Mouse (Mus musculus) intestine, embryonic 14.5 days (tissue): ENCODE results near the gene Man2a2. TPM values are rescaled to one million over a fixed set of nuclear protein-coding genes. Genes with fewer than 3 reads are reported as not detected.

ENCODE experiments used
- ATAC-seq: fragments of 200-750 bp; cut with Nextera tagmentation; replicated peaks from 2 replicates; pipeline ENCODE4 v1.8.0; 2017; ENCODE audit warnings: low read depth, moderate number of reproducible peaks, moderate TSS enrichment, moderate library complexity; ENCODE audit not compliant: low FRiP score, low TSS enrichment
- DNase-seq: peaks from one replicate; pipeline ENCODE4 v3.0.0-alpha.2; 2018; ENCODE audit warnings: low spot score
- H3K27ac ChIP-seq: fragments of 300-500 bp; sonication (generic); 2 replicates; pipeline ENCODE4 v1.5.1; 2014; ENCODE audit warnings: low read depth, mild to moderate bottlenecking, control low read depth
- H3K27me3 ChIP-seq: fragments of 300-500 bp; sonication (generic); replicated peaks from 2 replicates; pipeline ENCODE4 v1.6.1; 2014; ENCODE audit warnings: low read length, control low read depth; ENCODE audit not compliant: control insufficient read depth, insufficient read depth
- H3K36me3 ChIP-seq: fragments of 300-500 bp; sonication (generic); 2 replicates; pipeline ENCODE4 v1.6.1; 2014; ENCODE audit warnings: low read length, control low read depth; ENCODE audit not compliant: control insufficient read depth, insufficient read depth
- H3K4me1 ChIP-seq: fragments of 300-500 bp; sonication (generic); replicated peaks from 2 replicates; pipeline ENCODE4 v1.6.1; 2014; ENCODE audit warnings: low read length, control low read depth, mixed read lengths; ENCODE audit not compliant: control insufficient read depth, insufficient read depth
- H3K4me2 ChIP-seq: fragments of 300-500 bp; sonication (generic); 2 replicates; pipeline ENCODE4 v1.6.1; 2014; ENCODE audit warnings: low read length
- H3K4me3 ChIP-seq: fragments of 300-500 bp; sonication (generic); 2 replicates; pipeline ENCODE4 v1.5.1; 2014; ENCODE audit warnings: low read depth, low read length, control low read depth, mixed read lengths
- H3K9ac ChIP-seq: fragments of 300-500 bp; sonication (generic); 2 replicates; pipeline ENCODE4 v1.6.1; 2014; ENCODE audit warnings: mild to moderate bottlenecking, low read length
- H3K9me3 ChIP-seq: fragments of 300-500 bp; sonication (generic); 2 replicates; pipeline ENCODE4 v1.6.1; 2016; ENCODE audit warnings: low read length, control low read depth; ENCODE audit not compliant: control insufficient read depth
- WGBS: fragments of 180-500 bp; shearing (Covaris S2); extraction: QIAGEN DNeasy Blood & Tissue Kit; methylation state at CpG from one replicate; pipeline ENCODE4 v1.1.7; 2014; 5-methylcytosine and 5-hydroxymethylcytosine counted together
- polyA plus RNA-seq: library from polyadenylated mRNA; unstranded; fragments of >200 nt; fragmentation: Nextera tagmentation; extraction: Ambion mirVana; gene quantifications from 2 replicates; pipeline ENCODE4 v1.2.1, GENCODE M21; 2014

Man2a2 gene
- polyA plus RNA-seq, 1 experiment from 2014 or later: 17.4 TPM

DNA sequence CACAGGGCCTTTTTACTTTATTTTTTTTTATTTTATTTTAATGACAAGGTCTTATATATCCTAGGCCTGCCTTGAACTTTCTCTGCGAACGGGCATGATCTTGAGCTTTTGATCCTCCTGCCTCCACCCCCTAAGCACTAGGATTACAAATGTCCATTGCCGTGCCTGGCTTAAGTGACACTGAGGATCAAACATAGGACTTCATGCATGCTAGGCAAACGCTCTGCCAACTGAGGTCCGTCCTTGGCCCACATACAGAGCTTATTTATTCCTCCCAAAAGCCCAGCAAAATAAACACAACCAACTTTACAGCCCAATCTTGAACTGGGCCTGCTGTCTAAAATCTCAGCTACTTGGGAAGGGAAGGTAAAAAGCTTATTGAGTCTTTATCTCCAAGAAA, 41.6 kb upstream of the Man2a2 start:
- DNase-seq (no peak), ATAC-seq (no peak)
- Histone ChIP-seq H3K9me3 (no peaks in the 10 kb centered on the region), H3K4me1 (no peaks in the 10 kb centered on the region), H3K27me3 (no peaks in the 10 kb centered on the region), H3K9ac (no peak overlapping the region), H3K27ac (no peak overlapping the region), H3K4me2 (no peak overlapping the region), H3K36me3 (no peaks in the 10 kb centered on the region), H3K4me3 (no peak overlapping the region)
- 71% methylated on average over 5 of the region's 5 CpGs for WGBS

DNA sequence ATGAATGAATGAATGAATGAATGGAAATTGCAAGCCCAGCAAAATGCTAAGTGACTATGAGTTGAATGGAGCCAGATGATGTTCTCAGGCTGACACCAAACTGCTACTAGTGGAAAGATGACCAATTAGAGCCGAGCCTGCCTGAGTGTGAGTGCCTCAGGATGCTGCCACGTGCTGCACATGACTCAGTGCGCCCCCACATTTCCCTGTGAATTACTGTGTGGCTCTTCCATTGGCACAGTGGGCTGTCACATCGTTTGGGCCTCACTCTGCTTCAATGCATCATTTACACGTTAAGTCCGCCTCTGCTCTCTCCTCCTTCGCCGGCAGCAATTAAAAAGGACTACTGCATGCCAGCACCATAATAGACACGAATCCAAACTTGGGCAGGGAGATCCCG, 41.1 kb upstream of the Man2a2 start:
- Histone ChIP-seq H3K27ac (no peak overlapping the region), H3K9me3 (no peaks in the 10 kb centered on the region), H3K27me3 (no peaks in the 10 kb centered on the region), H3K4me3 (no peak overlapping the region), H3K4me1 (no peaks in the 10 kb centered on the region), H3K36me3 (no peaks in the 10 kb centered on the region), H3K9ac (no peak overlapping the region), H3K4me2 (no peak overlapping the region)
- WGBS: 79% methylated on average over 10 of the region's 10 CpGs
- no peak for DNase-seq
- ATAC-seq: no peak

DNA sequence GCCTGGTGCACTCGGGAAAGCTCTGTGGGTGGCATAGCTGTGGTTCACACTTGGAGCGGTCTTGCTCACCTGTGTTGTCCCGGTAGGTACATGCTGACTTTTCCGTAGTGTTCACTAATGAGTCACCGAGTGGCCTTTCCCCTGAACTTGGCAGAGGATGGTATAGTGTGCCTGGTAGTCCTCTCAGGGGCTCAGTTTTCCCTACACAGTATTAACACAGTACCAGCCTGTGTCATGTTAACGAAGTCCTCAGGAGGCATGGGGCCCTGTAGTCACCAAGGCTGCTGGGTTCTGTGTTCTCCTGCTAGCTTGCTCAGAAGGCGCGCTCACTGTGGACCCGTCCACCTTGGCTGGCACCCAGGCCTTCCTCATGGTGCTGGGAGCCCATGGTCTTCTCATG, 39.2 kb upstream of the Man2a2 start:
- Histone ChIP-seq H3K9ac (no peak overlapping the region), H3K36me3 (no peaks in the 10 kb centered on the region), H3K4me2 (no peak overlapping the region), H3K27ac (no peak overlapping the region), H3K9me3 (no peaks in the 10 kb centered on the region), H3K4me1 (no peaks in the 10 kb centered on the region), H3K4me3 (no peak overlapping the region), H3K27me3 (no peaks in the 10 kb centered on the region)
- WGBS: 83% methylated on average over 9 of the region's 9 CpGs
- DNase-seq: no peak
- ATAC-seq: no peak

DNA sequence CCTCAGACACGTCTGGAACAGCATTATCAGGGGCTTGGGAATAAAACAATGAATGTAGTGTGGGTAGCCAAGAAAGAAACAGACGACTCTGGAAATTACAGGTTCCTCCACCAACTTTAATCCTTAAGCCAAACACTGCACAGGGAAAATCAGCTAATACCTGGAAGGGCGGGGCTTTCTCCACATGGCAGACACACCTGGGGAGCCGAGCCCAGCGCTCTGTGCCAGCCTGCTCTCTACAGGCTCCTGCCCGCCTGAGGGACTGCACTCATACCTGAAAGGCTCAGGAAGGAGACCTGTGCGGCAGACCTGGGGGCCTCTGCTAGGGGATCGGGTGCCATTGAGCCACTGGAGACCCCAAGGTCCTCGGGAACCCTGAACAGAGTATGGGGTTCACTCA, 36.5 kb upstream of the Man2a2 start:
- no peaks in the 10 kb centered on the region for H3K9me3 ChIP-seq
- H3K36me3 ChIP-seq: no peaks in the 10 kb centered on the region
- DNase-seq: no peak
- H3K27me3 ChIP-seq: no peaks in the 10 kb centered on the region
- no peak overlapping the region for H3K27ac ChIP-seq
- H3K4me1 ChIP-seq: peaks cover 4% of the 10 kb centered on the region
- H3K9ac ChIP-seq: no peak overlapping the region
- H3K4me2 ChIP-seq: no peak overlapping the region
- no peak overlapping the region for H3K4me3 ChIP-seq
- WGBS: 66% methylated on average over 9 of the region's 9 CpGs
- no peak for ATAC-seq

DNA sequence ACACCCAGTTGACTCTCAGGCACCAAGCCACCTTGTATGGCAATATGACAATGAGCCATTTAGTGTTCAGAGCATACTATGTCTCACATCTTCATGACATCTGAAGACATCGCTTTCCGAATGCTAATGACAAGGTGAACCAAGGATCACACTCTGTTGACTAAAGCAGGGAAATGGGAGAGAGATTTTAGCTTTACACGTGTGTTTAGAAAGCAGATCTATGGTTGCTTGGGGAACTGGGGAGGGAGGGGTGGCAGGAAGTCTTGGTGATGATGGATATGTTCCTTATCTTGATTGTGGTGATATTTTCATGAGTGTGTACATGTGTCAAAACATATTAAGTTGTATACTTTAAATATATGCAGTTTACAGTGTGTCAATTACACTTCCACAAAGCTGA, 35.0 kb upstream of the Man2a2 start:
- DNase-seq: no peak
- Histone ChIP-seq H3K4me2 (no peak overlapping the region), H3K4me3 (no peak overlapping the region), H3K4me1 (peaks cover 10% of the 10 kb centered on the region), H3K9me3 (no peaks in the 10 kb centered on the region), H3K27ac (no peak overlapping the region), H3K36me3 (no peaks in the 10 kb centered on the region), H3K27me3 (no peaks in the 10 kb centered on the region), H3K9ac (no peak overlapping the region)
- 88% methylated on average over 3 of the region's 3 CpGs for WGBS
- no peak for ATAC-seq

DNA sequence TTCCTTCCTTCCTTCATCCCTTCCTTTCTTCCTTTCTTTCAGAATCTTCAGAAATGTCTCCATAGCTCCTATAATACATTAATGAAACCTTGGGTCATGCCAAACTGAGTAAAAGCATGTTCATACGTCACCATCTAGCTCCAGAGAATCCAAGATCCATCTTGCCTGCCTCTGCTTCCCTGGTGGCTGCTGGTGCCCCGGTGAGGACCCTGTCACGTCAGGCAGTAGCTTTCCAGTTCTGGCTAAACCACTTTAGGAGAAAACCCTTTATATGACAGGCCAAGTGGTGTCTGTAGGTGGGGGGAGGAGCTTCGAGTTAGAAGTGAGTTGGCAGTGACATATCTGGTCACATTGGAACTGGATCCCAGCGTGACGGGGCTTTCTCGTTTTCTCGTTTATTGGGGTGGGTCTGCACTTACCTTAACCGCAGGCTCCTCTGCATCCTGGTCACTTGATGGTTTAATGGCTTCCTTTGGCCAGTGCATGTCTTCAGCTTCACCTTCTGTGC, 34.1 kb upstream of the Man2a2 start, which contains the start of gene Furin:
Gene Furin, minus strand, starts transcription at position 249 of the 508 bp plus-strand sequence.
- H3K4me3 ChIP-seq: no peak within 1 kb of the TSS
- H3K4me1 ChIP-seq: peaks cover 19% of the 10 kb centered on the region
- DNase-seq (no peak), ATAC-seq (no peak)
- H3K9ac ChIP-seq: no peak within 1 kb of the TSS
- no peaks in the 10 kb centered on the region for H3K9me3 ChIP-seq
- no peaks in the 10 kb centered on the region for H3K27me3 ChIP-seq
- 74% methylated on average over 9 of the region's 9 CpGs for WGBS
- H3K4me2 ChIP-seq: no peak within 1 kb of the TSS
- H3K36me3 ChIP-seq: no peaks in the 10 kb centered on the region
- H3K27ac ChIP-seq: no peak within 1 kb of the TSS

DNA sequence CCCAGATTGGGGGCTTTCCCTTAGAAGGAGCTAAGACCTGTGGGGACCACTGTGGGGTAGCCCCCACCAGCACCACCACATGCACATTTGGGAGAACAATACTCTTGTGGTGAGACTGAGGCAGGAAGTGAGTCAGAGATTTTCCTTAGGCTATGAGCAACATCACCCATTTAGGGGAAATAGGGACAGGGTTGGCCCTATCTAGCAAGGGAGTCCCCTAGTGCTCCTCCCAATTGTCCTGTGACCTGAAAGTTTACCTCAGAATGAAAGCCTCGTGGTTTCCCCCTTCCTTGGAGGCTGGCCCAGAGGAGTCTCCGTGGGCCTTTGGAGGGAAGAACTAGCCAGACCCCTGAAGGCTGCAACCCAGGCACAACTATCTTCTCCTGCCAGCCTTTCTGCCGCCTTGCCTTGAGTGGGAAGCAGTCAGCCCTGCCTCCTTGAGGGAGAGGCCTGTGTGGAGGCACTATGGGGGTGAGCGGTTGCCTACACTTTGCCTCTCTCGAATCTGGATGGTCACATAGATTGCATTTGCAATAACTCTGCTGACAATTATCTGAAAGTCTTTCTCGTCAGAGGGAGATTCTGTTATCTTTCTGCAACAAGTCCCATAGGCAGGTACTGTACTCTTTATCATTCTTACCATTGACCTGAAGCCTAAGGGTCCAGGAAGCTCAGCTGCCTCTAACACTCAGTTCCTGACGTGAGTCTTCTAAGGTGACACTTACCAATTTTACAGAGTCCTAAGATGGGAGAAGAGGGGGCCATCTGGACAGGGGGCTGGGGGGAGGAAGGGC, 33.1 kb upstream of the Man2a2 start:
- H3K27me3 ChIP-seq: no peaks in the 10 kb centered on the region
- H3K36me3 ChIP-seq: no peaks in the 10 kb centered on the region
- H3K9me3 ChIP-seq: no peaks in the 10 kb centered on the region
- 62% methylated on average over 7 of the region's 7 CpGs for WGBS
- DNase-seq: no peak
- no peak overlapping the region for H3K9ac ChIP-seq
- 0 out of 2 replicates have a peak overlapping the region, but pooled peaks have one; percentile 5 for H3K27ac ChIP-seq
- no peak overlapping the region for H3K4me3 ChIP-seq
- peaks cover 21% of the 10 kb centered on the region for H3K4me1 ChIP-seq
- no peak overlapping the region for H3K4me2 ChIP-seq
- ATAC-seq: no peak

DNA sequence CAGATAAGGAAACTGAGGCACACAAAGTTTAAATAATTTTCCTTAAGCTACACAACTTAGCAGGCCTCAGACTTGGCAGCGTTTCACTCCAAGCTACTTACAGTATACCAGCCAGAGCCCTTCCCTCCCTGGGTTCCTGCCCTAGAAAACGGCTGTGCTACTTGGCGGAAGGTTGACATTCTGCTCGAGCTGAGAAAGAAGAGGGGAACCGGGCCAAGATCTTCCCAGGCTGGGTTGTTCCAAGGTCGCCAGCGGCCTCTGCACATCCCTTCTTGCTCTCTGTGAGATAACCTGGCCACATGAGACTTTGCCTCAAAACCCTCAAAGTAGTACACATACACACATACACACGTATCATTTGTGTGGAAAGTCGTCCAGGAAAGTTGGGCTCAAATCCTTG, 32.4 kb upstream of the Man2a2 start:
- H3K36me3 ChIP-seq: no peaks in the 10 kb centered on the region
- H3K9me3 ChIP-seq: no peaks in the 10 kb centered on the region
- 46% methylated on average over 9 of the region's 9 CpGs for WGBS
- H3K27me3 ChIP-seq: no peaks in the 10 kb centered on the region
- no peak overlapping the region; the same call in 1 of the 2 replicates for H3K9ac ChIP-seq
- H3K4me3 ChIP-seq: peak overlapping the region; percentile 57; the same call in 1 of the 2 replicates
- H3K27ac ChIP-seq: 0 out of 2 replicates have a peak overlapping the region, but pooled peaks have one; percentile 77
- DNase-seq (no peak), ATAC-seq (no peak)
- H3K4me2 ChIP-seq: peak overlapping the region; percentile 84
- peaks cover 25% of the 10 kb centered on the region for H3K4me1 ChIP-seq
